Mouse (Mus musculus) urinary bladder, postnatal 0 days (tissue): ENCODE results near the gene Maml3. TPM values are rescaled to one million over a fixed set of nuclear protein-coding genes. Genes with fewer than 3 reads are reported as not detected.

Experiments
- polyA plus RNA-seq: library from polyadenylated mRNA; unstranded; fragments of >200 nt; fragmentation: Nextera tagmentation; extraction: Ambion mirVana; gene quantifications from 2 replicates; pipeline ENCODE4 v1.2.1, GENCODE M21; 2015

Maml3 gene
- 1.8 and 2.1 TPM in 2 replicates for polyA plus RNA-seq

DNA sequence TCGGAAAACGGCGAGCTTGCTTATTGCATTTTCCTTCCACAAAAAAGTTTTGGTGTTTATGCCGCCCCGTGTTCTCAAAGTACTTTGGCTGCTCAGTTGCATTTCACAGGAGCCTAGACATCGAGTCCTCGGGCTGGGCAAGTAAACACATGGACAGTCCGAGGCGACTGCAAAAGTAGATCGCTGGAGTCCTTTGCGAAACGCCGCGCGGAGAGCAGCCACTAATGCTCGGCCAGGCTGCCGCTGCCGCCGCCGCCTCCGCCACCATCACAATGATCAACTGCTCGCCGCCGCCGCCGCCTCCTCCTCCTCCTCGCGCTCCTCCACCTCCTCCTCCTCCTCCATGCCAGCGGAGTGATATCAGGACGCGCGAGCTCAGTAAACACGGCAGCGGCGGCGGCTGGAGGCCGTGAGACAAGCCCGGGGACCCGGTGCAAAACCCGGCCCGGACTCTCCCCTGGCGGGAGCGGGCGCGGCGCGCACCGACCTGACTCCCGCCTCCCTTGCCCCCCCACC lies at the start of gene Maml3:
Maml3 (minus strand) TSS at position 441 of the 516 bp plus-strand sequence.

DNA sequence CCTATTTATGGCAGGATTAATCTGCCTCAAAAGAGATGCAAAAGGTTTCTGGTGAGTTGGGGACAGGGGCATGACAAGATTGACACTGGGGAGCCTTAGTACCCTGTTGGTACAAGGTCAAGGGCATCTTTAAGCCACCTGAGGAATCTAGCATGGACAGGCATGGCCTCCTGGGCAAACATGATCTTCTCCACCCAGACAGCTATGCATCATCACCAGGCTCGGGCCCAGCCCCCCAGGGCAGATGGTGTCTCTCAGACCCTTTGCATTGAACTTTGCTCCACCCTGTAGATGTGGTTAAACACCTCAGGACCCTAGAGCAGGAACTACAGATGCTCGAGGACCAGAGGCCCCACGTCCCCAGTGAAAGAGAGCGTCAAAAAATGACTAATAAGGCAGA lies 444.8 kb downstream of the Maml3 start, which contains the start of gene Mgst2:
Mgst2 (plus strand) TSS at position 301 of the 400 bp plus-strand sequence.

Other genes starting within 250 kb of the Maml3 start
- 5.4 and 5.8 TPM in 2 replicates for gene Foxo1, start 163.3 kb upstream of the Maml3 start, polyA plus RNA-seq